Mouse (Mus musculus) lung, embryonic 15.5 days (tissue): ENCODE data around the gene Gm21969. TPM values are rescaled to one million over a fixed set of nuclear protein-coding genes. Genes with fewer than 3 reads are reported as not detected.
A peak's percentile ranks its signal among the peaks of the same experiment; 100 is the strongest.

ENCODE experiments used
- ATAC-seq: fragments of 200-750 bp; cut with Nextera tagmentation; 2 replicates; pipeline ENCODE4 v1.8.0; 2017; ENCODE audit warnings: moderate number of reproducible peaks, borderline replicate concordance; ENCODE audit not compliant: low FRiP score, low TSS enrichment; ENCODE audit errors: extremely low read depth
- H3K27ac ChIP-seq: fragments of 300-500 bp; sonication (generic); 2 replicates; pipeline ENCODE4 v1.5.1; 2015; ENCODE audit warnings: moderate library complexity, mild to moderate bottlenecking, inconsistent platforms
- H3K27me3 ChIP-seq: fragments of 300-500 bp; sonication (generic); 2 replicates; pipeline ENCODE4 v1.6.1; 2015; ENCODE audit warnings: inconsistent platforms
- H3K36me3 ChIP-seq: fragments of 300-500 bp; sonication (generic); 2 replicates; pipeline ENCODE4 v1.6.1; 2015; ENCODE audit warnings: inconsistent platforms
- H3K4me1 ChIP-seq: fragments of 300-500 bp; sonication (generic); 2 replicates; pipeline ENCODE4 v1.6.1; 2015; ENCODE audit warnings: inconsistent platforms
- H3K4me2 ChIP-seq: fragments of 300-500 bp; sonication (generic); 2 replicates; pipeline ENCODE4 v1.6.1; 2015; ENCODE audit warnings: inconsistent platforms, mild to moderate bottlenecking, moderate library complexity
- H3K4me3 ChIP-seq: fragments of 300-500 bp; sonication (generic); 2 replicates; pipeline ENCODE4 v1.5.1; 2015; ENCODE audit warnings: mild to moderate bottlenecking, inconsistent platforms
- H3K9ac ChIP-seq: fragments of 300-500 bp; sonication (generic); 2 replicates; pipeline ENCODE4 v1.6.1; 2015; ENCODE audit warnings: inconsistent platforms
- H3K9me3 ChIP-seq: fragments of 300-500 bp; sonication (generic); 2 replicates; pipeline ENCODE4 v1.6.1; 2016; ENCODE audit warnings: inconsistent platforms
- WGBS: fragments of 180-500 bp; shearing (Covaris S2); methylation state at CpG from one replicate; pipeline ENCODE4 v1.1.7; 2015; 5-methylcytosine and 5-hydroxymethylcytosine counted together
- polyA plus RNA-seq: library from polyadenylated mRNA; unstranded; fragments of >200 nt; fragmentation: Nextera tagmentation; extraction: Ambion mirVana; gene quantifications from 2 replicates; pipeline ENCODE4 v1.2.1, GENCODE M21; 2015

Gm21969 gene
- polyA plus RNA-seq, 1 experiment from 2014 or later: not detected

- ATAC-seq: no peak
- WGBS: 64% methylated on average over 5 of the region's 5 CpGs
- Histone ChIP-seq H3K27ac (no peak overlapping the region), H3K4me3 (no peak overlapping the region), H3K36me3 (no peaks in the 10 kb centered on the region), H3K9me3 (no peaks in the 10 kb centered on the region), H3K9ac (no peak overlapping the region), H3K4me1 (peaks cover 52% of the 10 kb centered on the region), H3K27me3 (no peaks in the 10 kb centered on the region), H3K4me2 (no peak overlapping the region)
Measured at GRCm38 (mm10) chr4:139589351-139590027, 13.5 kb upstream of the Gm21969 start.

GRCm38 (mm10) chr4:139590446-139590845, 12.5 kb upstream of the Gm21969 start:
- Histone ChIP-seq H3K4me2 (no peak overlapping the region), H3K36me3 (no peaks in the 10 kb centered on the region), H3K9me3 (no peaks in the 10 kb centered on the region), H3K4me3 (no peak overlapping the region), H3K4me1 (peaks cover 48% of the 10 kb centered on the region), H3K9ac (no peak overlapping the region), H3K27me3 (no peaks in the 10 kb centered on the region), H3K27ac (no peak overlapping the region)
- no peak for ATAC-seq
- 58% methylated on average over 4 of the region's 4 CpGs for WGBS

- 71% methylated on average over 7 of the region's 7 CpGs for WGBS
- H3K9me3 ChIP-seq: no peaks in the 10 kb centered on the region
- H3K4me3 ChIP-seq: no peak overlapping the region
- H3K36me3 ChIP-seq: no peaks in the 10 kb centered on the region
- peaks cover 48% of the 10 kb centered on the region for H3K4me1 ChIP-seq
- H3K27ac ChIP-seq: no peak overlapping the region
- no peak for ATAC-seq
- no peaks in the 10 kb centered on the region for H3K27me3 ChIP-seq
- H3K4me2 ChIP-seq: no peak overlapping the region
- H3K9ac ChIP-seq: no peak overlapping the region
Measured at GRCm38 (mm10) chr4:139592895-139593294, 10.1 kb upstream of the Gm21969 start.

GRCm38 (mm10) chr4:139593383-139593782, 9.6 kb upstream of the Gm21969 start:
- Histone ChIP-seq H3K36me3 (no peaks in the 10 kb centered on the region), H3K9me3 (no peaks in the 10 kb centered on the region), H3K4me3 (no peak overlapping the region), H3K9ac (no peak overlapping the region), H3K4me2 (no peak overlapping the region), H3K4me1 (peaks cover 51% of the 10 kb centered on the region), H3K27me3 (no peaks in the 10 kb centered on the region), H3K27ac (no peak overlapping the region)
- no peak for ATAC-seq
- WGBS: 61% methylated on average over 6 of the region's 6 CpGs

- no peak overlapping the region; the same call in 1 of the 2 replicates for H3K4me2 ChIP-seq
- no peaks in the 10 kb centered on the region for H3K36me3 ChIP-seq
- no peak overlapping the region for H3K27ac ChIP-seq
- H3K9me3 ChIP-seq: no peaks in the 10 kb centered on the region
- H3K9ac ChIP-seq: no peak overlapping the region
- 46% methylated on average over 3 of the region's 3 CpGs for WGBS
- H3K27me3 ChIP-seq: no peaks in the 10 kb centered on the region
- no peak for ATAC-seq
- H3K4me1 ChIP-seq: peaks cover 58% of the 10 kb centered on the region
- no peak overlapping the region for H3K4me3 ChIP-seq
Measured at GRCm38 (mm10) chr4:139594062-139594461, 8.9 kb upstream of the Gm21969 start.

- H3K27ac ChIP-seq: peak overlapping the region; percentile 95; the same call in 1 of the 2 replicates
- H3K27me3 ChIP-seq: no peaks in the 10 kb centered on the region
- peaks cover 69% of the 10 kb centered on the region for H3K4me1 ChIP-seq
- H3K9me3 ChIP-seq: no peaks in the 10 kb centered on the region
- no peak overlapping the region for H3K9ac ChIP-seq
- no peak overlapping the region for H3K4me2 ChIP-seq
- 35% methylated on average over 9 of the region's 9 CpGs for WGBS
- no peak for ATAC-seq
- H3K4me3 ChIP-seq: no peak overlapping the region
- no peaks in the 10 kb centered on the region for H3K36me3 ChIP-seq
Measured at GRCm38 (mm10) chr4:139596715-139597114, 6.3 kb upstream of the Gm21969 start.

- peaks cover 78% of the 10 kb centered on the region for H3K4me1 ChIP-seq
- H3K36me3 ChIP-seq: no peaks in the 10 kb centered on the region
- H3K4me2 ChIP-seq: peak overlapping the region; percentile 47
- peak overlapping the region; percentile 95 for H3K27ac ChIP-seq
- ATAC-seq: no peak
- no peak overlapping the region for H3K4me3 ChIP-seq
- H3K9ac ChIP-seq: peak overlapping the region; percentile 24; the same call in 1 of the 2 replicates
- H3K27me3 ChIP-seq: no peaks in the 10 kb centered on the region
- H3K9me3 ChIP-seq: no peaks in the 10 kb centered on the region
- WGBS: 27% methylated on average over 20 of the region's 20 CpGs
Measured at GRCm38 (mm10) chr4:139597286-139598284, 5.4 kb upstream of the Gm21969 start.

GRCm38 (mm10) chr4:139598356-139598755, 4.6 kb upstream of the Gm21969 start:
- H3K4me1 ChIP-seq: peaks cover 84% of the 10 kb centered on the region
- H3K9ac ChIP-seq: peak overlapping the region; percentile 24
- no peaks in the 10 kb centered on the region for H3K9me3 ChIP-seq
- peak; percentile 16; the same call in 1 of the 2 replicates for ATAC-seq
- WGBS: 6% methylated on average over 13 of the region's 13 CpGs
- no peaks in the 10 kb centered on the region for H3K36me3 ChIP-seq
- H3K27me3 ChIP-seq: no peaks in the 10 kb centered on the region
- H3K4me2 ChIP-seq: peak overlapping the region; percentile 47
- peak overlapping the region; percentile 14; the same call in 1 of the 2 replicates for H3K4me3 ChIP-seq
- H3K27ac ChIP-seq: peak overlapping the region; percentile 95

- no peaks in the 10 kb centered on the region for H3K36me3 ChIP-seq
- H3K4me2 ChIP-seq: peak overlapping the region; percentile 47
- H3K9ac ChIP-seq: peak overlapping the region; percentile 10; the same call in 1 of the 2 replicates
- peaks cover 81% of the 10 kb centered on the region for H3K4me1 ChIP-seq
- no peaks in the 10 kb centered on the region for H3K27me3 ChIP-seq
- H3K27ac ChIP-seq: peak overlapping the region; percentile 95
- H3K4me3 ChIP-seq: peak overlapping the region; percentile 14
- WGBS: under 1% methylated on average over 12 of the region's 12 CpGs
- peak; percentile 87 for ATAC-seq
- no peaks in the 10 kb centered on the region for H3K9me3 ChIP-seq
Measured at GRCm38 (mm10) chr4:139598950-139599518, 4.0 kb upstream of the Gm21969 start.

GRCm38 (mm10) chr4:139601519-139602356, 1.2 kb upstream of the Gm21969 start:
- Histone ChIP-seq H3K4me2 (no peak overlapping the region), H3K9ac (no peak overlapping the region)
- ATAC-seq: no peak

GRCm38 (mm10) chr4:139605216-139605615, 2.2 kb downstream of the Gm21969 start:
- WGBS: 83% methylated on average over 11 of the region's 11 CpGs
- Histone ChIP-seq H3K4me3 (no peak overlapping the region), H3K9ac (no peak overlapping the region), H3K27ac (no peak overlapping the region), H3K36me3 (peaks cover 24% of the 10 kb centered on the region), H3K27me3 (no peaks in the 10 kb centered on the region), H3K4me2 (no peak overlapping the region), H3K9me3 (no peaks in the 10 kb centered on the region), H3K4me1 (peaks cover 31% of the 10 kb centered on the region)
- ATAC-seq: no peak

More at GRCm38 (mm10) chr4:139601519-139602356, 1.2 kb upstream of the Gm21969 start:
- no peaks in the 10 kb centered on the region for H3K9me3 ChIP-seq
- H3K4me3 ChIP-seq: no peak overlapping the region
- peaks cover 62% of the 10 kb centered on the region for H3K4me1 ChIP-seq
- no peaks in the 10 kb centered on the region for H3K27me3 ChIP-seq
- peak overlapping the region; percentile 85 for H3K27ac ChIP-seq
- 42% methylated on average over 7 of the region's 7 CpGs for WGBS
- H3K36me3 ChIP-seq: peaks cover 16% of the 10 kb centered on the region
